Mouse (Mus musculus) adrenal gland, adult (tissue): ENCODE results near the gene S1pr2.

ENCODE experiments used
- DNase-seq, 2 experiments: peaks; one replicate each; pipeline ENCODE4 v3.0.0; 2022 to 2023; ENCODE audit warnings: low spot score in 1 of 2; ENCODE audit not compliant: inconsistent age in 2 of 2

Gene S1pr2

DNA sequence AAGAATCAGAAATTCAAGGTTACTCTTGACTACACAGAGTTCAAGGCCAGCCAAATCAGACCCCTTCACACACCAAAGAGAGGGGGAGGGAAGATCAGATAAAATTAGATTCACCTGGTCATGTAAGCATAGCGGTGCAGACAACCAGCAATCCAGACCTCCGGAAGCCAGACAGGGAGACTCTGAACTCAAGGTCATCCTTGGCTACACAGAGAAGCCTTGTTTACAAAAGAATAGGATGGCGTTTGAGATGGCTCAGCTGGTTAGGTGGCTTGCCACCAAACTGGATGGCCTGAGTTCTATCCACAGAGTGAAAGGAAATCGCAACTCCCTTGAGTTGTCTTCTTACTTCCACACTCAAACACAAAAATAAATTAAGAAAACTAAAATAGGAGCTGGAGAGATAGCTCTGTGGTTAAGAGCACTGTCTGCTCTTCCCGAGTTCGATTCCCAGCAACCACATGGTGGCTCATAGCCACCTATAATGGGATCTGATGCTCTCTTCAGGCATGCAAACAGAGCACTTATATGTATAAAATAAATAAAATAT is 25.1 kb upstream of the S1pr2 start:
- DNase-seq, result peak in 1 of 2 experiments; percentile 53

DNA sequence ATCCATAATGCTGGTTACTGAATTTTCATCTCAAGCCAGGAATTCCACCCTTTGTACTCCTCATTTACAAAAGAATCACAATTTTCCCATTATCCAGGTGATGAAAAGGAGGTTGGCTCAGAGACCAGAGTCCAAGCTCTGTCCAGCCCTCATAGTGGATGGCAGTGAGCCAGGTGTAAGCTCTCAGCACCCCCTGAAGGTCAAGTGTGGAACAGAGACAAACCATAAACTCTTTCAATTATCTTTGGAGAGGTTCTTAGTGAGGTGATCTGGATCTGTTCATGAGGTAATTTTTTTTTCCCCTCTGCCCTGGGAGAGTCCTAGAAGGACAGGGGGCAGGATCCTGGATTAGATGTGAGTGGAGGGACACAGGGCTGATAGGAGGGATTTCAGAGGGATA is 24.2 kb upstream of the S1pr2 start:
- DNase-seq, result peak; percentile 45 to 60

DNA sequence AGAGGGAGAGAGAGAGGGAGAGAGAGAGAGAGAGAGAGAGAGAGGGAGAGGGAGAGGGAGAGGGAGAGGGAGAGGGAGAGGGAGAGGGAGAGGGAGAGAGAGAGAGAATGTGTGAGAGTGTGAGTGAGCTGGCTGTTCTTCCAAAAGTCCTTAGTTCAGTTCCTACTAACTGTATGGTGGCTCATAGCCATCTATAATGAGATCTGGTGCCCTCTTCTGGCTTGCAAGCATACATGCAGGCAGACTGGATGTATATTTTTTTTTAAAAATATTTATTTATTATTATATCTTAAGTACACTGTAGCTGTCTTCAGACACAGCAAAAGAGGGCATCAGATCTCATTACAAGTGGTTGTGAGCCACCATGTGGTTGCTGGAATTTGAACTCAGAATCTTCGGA is 21.8 kb upstream of the S1pr2 start:
- DNase-seq, result peak in 1 of 2 experiments; percentile 43

DNA sequence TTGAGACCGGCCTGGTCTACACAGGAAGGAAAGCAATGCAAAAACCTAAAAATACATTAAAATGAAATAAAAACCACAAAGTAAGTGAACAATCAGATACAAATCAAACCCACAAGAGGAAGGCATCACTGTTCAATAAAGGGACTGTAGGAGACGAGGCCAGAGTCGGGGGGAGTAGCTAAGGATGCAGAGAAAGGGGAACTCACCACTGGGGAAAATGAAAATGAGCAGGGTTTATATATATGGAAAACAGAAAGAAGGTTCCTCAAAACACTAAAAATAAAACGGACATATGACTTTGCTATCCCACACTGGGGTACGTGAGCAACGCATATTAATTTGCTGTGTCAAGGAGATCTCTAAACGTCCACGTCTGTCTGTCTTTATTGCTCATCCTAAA is 20.5 kb upstream of the S1pr2 start:
- no peak for DNase-seq

DNA sequence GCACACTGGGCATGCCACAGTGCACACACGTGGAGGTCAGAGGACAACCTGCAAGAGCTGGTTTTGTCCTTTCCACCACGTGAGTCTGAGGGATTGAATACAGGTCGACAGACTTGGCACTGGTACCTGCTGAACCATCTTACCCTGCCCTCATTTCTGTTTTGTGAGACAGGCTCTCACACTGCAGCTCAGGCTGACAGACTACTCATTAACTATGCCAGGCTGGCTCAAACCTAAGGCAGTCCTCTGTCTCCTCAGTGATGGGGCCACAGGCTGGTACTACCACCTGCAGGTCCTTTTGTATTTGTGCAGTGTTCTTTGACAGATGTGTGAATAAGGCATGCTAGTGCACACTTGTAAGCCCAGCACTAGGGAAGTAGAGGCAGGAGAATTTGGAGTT is 18.5 kb upstream of the S1pr2 start:
- no peak for DNase-seq

DNA sequence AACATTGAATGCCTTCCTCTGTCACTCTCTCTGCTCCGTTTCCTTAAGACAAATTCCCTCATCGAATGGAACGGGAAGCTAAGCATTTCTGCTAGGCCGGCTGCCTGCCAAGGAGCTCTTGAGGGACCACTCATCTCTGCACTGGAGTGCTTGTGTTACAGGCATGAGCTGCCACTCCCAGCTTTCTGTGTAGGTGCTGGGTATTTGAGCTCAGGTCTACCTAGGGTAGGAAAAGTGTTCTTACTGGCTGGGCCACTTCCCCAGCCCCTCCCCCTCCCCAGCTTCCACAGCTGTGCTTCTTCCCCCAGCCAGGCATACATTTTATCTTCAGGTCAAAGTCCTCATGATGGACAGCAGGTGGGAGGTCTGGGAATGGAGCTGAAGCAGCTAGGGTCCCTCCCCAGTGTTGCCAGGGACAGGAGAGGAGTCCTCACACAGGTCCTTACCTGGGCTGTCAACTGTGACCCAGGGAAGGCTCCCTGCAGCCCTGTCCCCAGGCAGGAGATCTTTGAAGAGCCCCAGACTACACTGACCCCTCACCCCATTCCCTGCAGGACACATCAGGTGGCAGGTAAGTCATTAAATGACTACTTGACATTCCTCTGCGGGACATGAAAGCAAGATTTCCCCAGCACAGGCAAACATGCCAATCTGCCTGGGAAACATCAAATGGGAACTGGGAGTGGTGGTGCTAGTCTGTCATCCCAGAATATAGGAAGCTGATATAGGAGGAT is 16.8 kb upstream of the S1pr2 start:
- DNase-seq, result no peak

DNA sequence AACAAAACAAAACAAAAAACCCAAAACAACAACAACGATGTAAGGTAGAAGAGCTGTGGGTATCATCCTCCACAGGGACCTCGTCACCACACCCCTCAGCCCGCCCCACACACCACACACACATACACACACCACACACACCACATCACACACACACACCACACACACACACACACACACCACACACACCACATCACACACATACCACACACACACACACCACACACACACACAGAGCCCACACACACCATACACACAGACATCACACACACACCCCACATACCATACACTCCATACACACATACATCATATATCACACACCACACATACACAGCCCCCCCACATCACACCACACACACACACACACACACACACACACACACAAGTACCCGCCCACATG is 15.0 kb upstream of the S1pr2 start:
- no peak for DNase-seq

DNA sequence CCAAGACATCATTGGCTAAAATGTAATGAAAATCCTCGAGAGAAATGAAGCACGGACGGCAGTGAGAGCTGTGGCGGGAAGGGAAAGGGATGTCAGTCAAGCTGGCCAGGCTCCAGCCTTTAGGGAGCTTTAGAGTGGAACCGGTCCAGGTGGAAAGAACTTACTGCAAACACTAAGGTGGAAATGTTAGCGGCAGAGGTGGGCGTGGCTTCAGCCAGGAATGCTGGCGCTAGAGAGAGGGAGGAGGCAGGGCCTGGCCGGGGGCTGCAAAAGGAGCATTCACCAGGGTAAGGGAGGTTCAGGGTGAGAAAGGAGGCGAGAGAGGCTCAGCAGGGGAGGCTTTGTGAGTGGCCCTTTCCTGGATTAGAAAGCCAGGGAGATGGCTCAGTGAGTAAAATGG is 14.3 kb upstream of the S1pr2 start:
- DNase-seq, result peak in 1 of 2 experiments; percentile 50

DNA sequence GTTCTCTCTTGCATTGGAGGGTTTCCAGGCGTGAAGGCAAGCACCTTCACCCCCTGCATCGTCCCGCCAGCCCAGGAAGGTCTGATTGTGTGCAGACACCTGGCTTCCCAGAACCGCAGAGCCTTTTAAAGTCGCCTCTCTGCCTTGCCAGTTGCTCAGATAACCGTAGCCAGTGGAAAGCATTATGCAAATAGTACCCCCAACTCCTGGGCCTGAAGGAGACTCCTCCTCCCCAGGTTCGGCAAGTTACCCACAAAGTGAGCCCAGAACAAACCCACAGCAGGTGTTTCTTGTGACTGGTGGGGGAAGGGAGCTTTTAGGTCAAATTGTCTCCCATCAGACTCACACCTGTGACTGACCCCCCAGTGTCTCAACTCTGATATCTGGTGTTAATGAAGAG is 11.4 kb upstream of the S1pr2 start:
- no peak for DNase-seq

DNA sequence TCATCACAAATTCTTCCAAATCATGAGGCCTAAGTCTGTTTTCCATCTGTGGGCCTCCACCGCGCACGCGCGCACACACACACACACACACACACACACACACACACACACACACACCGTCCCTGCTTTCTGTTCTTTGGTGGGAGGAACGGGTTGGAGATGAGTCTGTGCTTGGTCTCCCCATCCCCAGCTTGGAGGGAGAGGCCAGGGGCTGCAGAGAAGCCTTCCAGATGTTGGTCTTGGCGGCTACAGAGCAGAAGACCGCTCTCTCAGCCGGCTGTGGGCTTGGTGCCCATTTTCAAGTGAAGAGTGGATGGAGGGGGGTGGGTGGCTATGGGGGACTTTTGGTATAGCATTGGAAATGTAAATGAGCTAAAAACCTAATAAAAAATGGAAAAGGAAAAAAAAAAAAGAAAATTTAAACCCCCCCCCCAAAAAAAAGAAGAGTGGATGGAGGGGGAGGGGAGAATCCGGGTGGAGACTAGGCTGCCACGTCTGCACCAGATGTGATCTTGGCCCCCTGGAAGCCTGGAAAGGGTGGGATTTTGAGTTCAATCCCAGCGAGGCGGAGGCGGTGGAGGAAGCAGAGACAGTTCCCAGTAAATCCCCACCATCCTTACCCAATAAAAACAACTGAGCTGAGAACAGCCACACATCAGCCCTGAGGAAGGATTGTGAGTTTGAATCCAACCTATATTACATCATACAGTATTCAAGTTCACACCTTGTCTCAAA is 10.5 kb upstream of the S1pr2 start:
- no peak for DNase-seq

DNA sequence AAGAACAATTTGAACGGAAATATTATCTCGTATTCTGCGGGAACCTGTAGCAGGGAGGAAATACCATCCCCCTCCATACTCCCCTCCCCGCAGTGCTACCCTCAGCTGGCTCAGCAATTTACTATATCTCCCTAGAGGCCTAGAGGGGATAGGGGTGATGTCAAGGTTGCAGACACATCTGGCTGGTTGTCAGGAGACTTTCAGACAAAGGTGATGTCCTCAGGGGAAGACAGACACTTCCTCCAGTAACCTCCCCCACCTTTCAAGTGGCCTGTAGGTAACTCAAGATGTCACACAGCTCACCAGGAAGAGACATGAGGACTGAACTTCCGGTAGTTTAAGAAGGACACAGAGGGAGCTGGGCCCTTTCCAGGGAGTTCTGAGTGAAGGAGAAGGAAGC is 6.6 kb upstream of the S1pr2 start:
- peak in 1 of 2 experiments; percentile 18 for DNase-seq

DNA sequence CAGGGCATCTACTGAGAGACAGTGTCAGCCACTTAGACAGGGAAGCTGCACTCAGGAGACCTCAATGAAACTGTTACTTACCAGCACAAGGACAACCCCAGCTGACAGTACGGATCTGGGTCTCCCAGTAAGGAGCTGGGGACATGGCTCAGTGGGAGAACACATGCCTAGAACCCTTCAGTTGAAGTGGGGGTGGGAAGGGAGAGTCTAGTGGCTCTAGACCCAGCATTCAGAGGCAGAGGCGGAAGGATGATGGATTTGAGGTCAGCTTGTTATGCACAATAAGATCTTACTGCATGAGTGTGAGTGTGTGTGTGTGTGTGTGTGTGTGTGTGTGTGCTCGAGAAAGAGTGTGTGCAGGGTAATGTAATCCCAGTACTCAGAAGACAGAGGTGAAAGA is 5.6 kb upstream of the S1pr2 start:
- DNase-seq, result no peak

DNA sequence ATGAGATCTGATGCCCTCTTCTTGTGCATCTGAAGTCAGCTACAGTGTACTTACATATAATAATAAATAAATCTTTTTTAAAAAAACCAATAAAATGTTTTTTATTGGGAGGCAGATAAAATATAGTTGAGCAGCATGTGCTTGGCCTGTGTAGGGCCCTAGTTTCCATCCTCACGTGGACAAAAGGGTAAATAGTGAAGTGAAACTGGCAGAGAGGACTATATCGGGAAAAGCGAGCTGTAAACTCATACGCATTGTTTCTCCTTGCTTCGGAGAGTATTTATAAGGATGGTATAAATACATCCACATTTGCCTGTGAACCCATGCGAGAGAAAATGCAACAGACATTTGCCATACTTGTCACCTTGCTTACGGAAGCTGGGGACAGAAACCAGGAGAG is 3.2 kb upstream of the S1pr2 start:
- DNase-seq, result no peak

DNA sequence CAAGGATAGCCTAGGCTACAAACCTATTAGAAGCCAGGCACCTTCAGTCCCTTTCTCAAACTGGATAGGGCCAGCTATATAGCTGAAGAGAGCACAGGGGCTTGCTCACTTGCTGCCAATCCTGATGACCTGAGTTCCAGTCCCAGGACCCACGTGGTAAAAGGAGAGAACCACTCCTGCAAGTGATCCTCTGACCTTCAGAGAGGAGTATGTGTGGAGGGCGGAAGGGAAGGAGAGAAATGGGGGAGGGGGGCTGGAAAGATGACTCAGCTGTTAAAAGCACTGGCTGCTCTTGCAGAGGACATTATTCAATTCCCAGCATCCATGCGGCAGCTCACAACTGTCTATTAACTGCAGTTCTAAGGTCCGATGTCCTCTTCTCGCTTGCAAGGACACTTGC is 2.6 kb upstream of the S1pr2 start:
- DNase-seq, result peak; percentile 29 to 41

DNA sequence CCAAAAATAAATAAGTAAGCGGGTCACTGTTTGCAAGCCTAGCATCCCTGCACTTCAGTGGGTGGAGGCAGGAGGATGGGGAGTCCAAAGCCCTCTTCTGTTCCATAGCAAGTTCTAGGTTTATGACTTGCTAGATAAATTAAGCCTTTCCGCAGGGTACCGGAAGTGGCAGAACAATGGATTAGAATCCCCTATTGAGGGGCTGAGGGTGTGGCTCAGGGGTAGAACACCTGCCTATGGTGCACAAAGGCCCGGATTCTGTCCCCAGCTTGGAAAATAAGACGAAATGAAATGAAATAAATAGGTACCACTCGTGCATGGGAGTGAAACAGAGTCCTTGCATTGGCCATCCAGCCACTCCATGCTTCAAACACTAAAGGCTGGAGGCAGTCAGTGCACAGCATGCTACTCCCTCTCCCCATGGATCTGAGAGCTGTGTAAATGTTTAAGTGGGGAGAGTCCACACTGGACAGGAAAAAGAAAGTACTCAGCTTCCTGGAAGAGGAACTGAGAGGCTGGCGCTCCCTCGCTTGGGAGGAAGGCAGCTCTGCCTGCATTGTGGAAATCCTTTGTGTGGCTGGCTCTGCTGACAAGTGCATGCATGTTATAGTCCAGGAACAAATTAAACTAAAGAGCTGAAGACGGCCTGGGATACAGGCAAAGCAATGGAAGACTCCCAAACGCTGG is 2.0 kb upstream of the S1pr2 start:
- DNase-seq, result no peak

DNA sequence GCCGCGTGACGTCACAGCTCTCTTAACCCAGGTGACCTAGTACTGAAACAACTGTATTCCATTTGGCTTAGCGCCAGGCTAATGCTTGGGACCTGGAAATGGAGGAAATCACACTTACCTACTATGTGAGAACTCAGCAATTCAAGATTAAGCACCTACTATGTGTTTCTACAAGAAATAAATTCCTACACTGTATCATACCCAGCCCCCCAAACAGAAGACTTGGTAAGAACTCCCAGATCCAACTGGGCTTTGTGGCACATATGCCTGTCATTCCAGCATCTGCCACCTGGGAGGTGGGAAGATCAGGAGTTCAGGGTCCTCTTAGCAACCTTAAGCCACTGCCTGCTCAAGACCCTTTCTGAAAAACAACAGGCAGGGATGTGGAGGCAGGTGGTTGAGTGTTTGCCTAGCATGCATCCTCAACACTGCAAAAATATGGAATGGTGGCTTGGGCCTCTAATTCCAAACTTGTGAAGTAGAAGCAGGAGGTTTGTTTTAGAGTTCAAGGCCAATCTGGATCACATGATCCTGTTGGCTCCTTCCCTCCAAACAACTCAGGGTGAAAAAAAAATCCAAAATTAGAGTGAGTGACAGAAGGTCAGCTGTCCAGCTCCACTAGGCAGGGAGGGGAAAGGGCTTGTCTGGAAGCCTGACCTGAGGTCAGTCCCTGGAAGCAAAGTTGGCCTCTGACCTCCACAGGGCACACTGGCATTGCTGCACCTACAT is 544 bp upstream of the S1pr2 start:
- DNase-seq, result no peak

DNA sequence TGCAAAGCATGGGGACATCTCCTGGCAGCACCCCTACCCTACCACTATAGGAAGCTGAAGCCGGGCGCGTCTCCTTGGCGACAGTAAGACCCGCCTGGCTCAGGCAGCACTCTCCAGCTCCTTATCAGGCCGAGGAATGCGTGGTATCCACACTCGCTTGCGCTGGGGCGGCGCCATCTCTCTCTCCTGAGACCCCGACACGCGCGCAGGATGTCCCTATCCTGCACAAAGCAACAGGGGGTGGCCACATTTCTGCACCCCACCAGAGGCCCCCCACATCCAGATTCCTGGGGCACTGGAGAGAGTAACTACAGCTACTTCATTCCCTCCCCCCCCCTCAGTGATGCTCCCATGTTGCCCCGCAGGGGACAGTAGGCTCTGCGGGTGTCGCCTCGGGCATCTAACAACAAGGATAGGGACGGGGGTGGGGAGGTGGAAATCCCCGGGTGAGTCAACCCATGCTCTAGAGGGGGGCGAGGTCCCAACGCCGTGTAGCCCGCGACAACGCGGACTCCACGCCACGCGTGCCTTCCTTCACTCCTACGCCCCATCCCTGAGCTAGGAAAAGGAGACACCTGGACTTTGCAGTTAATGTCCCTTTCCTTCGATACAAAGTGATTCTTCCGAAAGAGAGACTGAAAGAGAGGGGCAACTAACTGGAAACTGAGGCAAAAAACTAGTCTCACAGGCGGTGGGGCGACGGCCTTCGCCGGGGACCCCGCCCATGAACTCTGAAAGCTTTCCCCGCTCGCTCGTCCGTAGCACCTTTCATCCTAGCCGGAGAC is 958 bp downstream of the S1pr2 start:
- peak; percentile 68 to 79 for DNase-seq

DNA sequence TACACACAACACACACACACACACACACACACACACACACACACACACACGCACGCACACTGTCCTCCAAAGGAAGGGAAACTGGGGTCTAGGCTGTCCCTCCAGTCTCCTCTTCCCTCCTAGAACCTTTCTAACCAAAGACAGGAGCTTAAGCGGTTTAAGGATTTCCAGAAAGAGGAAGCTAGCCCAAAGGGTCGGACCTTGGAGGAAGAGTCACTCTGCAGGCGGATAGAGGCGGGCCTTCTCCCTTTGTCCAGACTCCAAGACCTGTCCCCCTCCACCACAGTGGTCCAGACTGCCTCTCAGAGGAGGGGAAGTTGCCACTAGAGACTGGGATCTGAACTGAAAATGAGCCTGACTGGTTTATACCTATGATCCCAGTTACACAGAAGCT is 2.9 kb downstream of the S1pr2 start:
- DNase-seq, result peak; percentile 33 to 56

DNA sequence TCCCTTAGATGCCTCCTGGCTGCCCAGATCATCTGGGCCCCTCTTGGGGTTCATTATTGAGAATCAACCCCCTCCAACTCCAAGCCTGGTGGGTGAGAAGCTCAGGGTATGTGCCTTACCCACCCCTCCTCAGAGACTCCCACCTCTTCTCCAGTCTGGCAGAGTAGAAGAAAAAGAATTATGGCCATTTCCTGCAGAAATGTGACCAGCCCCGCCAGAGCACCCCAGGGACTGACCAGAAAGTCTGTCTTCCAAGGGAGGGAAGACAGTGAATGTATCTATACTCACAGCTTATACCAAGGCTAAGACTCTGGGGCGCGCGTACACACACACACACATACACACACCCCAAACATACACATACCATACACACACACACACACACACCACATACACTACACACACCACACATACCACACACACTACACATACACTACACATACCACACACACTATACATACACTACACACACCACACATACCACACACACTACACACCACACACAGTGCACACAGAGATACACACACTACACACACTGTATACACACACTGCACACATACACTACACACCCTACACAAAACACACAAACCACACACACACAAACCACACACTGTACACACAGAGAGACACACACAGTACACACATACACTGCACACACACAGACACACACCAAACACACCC is 3.4 kb downstream of the S1pr2 start:
- no peak for DNase-seq
